Comparison of ENCODE assay signal across 8 mouse cellular contexts in genomic region chr13:93191831-93192645, GRCm38 (mm10). TPM values are rescaled to one million over a fixed set of nuclear protein-coding genes. Genes with fewer than 3 reads are reported as not detected.
A peak's percentile ranks its signal among the peaks of the same experiment; 100 is the strongest.
DNase-seq lines count a peak whose midpoint lies in the region; ATAC-seq lines count a peak whose summit lies in the region.

Gene Tent2, minus strand, starts transcription at chr13:93192385.

- H3K4me1 ChIP-seq in heart, embryonic 10.5 days, result peaks cover 16% of the 10 kb centered on the region; the same call in 1 of the 2 replicates
- H3K4me1 ChIP-seq in kidney, embryonic 15.5 days, result peaks cover 10% of the 10 kb centered on the region

- peak within 1 kb of the TSS; percentile 87 for H3K4me3 ChIP-seq in heart, embryonic 10.5 days
- peak within 1 kb of the TSS; percentile 96 for H3K4me3 ChIP-seq in kidney, embryonic 15.5 days (replicated peaks)

- under 1% methylated on average over 71 of the region's 72 CpGs for WGBS in heart, embryonic 10.5 days
- under 1% methylated on average over 71 of the region's 72 CpGs for WGBS in kidney, embryonic 15.5 days

- H3K9me3 ChIP-seq in heart, embryonic 10.5 days, result no peaks in the 10 kb centered on the region
- no peaks in the 10 kb centered on the region for H3K9me3 ChIP-seq in kidney, embryonic 15.5 days (replicated peaks)

- peak within 1 kb of the TSS; percentile 99 for H3K9ac ChIP-seq in kidney, embryonic 15.5 days

- peaks cover 4% of the 10 kb centered on the region; the same call in 1 of the 2 replicates for H3K36me3 ChIP-seq in heart, embryonic 10.5 days
- peaks cover 3% of the 10 kb centered on the region; the same call in 1 of the 2 replicates for H3K36me3 ChIP-seq in kidney, embryonic 15.5 days

- peak; percentile 100 for ATAC-seq in erythroblast, adult 5-6 weeks (replicated peaks; ENCODE audit: low FRiP score, poor library complexity, severe bottlenecking)
- ATAC-seq in kidney, embryonic 15.5 days (replicated peaks; ENCODE audit: low FRiP score), result peak; percentile 100
- ATAC-seq in monocyte, adult 5-6 weeks (replicated peaks; ENCODE audit: insufficient number of reproducible peaks, low FRiP score, low TSS enrichment, poor library complexity, severe bottlenecking), result peak; percentile 98

- H3K4me2 ChIP-seq in kidney, embryonic 15.5 days, result peak within 1 kb of the TSS; percentile 66

- no peaks in the 10 kb centered on the region for H3K27me3 ChIP-seq in heart, embryonic 10.5 days (ENCODE audit: insufficient read depth, poor library complexity, severe bottlenecking)
- H3K27me3 ChIP-seq in kidney, embryonic 15.5 days, result no peaks in the 10 kb centered on the region

- peak; percentile 89 to 90 for DNase-seq in B cell, adult 2 months
- DNase-seq in brain, adult 2 months (ENCODE audit: low read depth, low spot score), result peak; percentile 99
- DNase-seq in heart, embryonic 10.5 days (ENCODE audit: low spot score), result peak; percentile 98
- peak; percentile 96 for DNase-seq in liver
- peak; percentile 92 to 95 for DNase-seq in spleen, postnatal 4 days (ENCODE audit: low spot score in 2 of 2)

- H3K27ac ChIP-seq in heart, embryonic 10.5 days, result peak within 1 kb of the TSS; percentile 97
- H3K27ac ChIP-seq in kidney, embryonic 15.5 days, result peak within 1 kb of the TSS; percentile 99

RNA-seq across cellular contexts. Expression of gene Tent2, which starts in this region (rescaled TPM):
- 32.1 and 40.3 TPM in 2 replicates for total RNA-seq in erythroblast, adult 5-6 weeks (2015; ENCODE audit: low replicate concordance)
- total RNA-seq in erythroblast, adult 5-6 weeks (2017; ENCODE audit: low replicate concordance), result 13.0 and 38.6 TPM in 2 replicates
- polyA plus RNA-seq in heart, embryonic 10.5 days (2016; fragmentation: Nextera tagmentation; extraction: Ambion mirVana), result 51.2 and 60.2 TPM in 2 replicates
- polyA plus RNA-seq in kidney, embryonic 15.5 days (2015; fragmentation: Nextera tagmentation; extraction: Ambion mirVana), result 60.0 and 68.7 TPM in 2 replicates
- total RNA-seq in monocyte, adult 5-6 weeks (2017), result 64.4 to 66.8 TPM (median 64.7 TPM) in 3 replicates

Comparison
In these comparisons a context has a peak if more than half of its experiments do, and no peak if none do; other contexts are left out.
1. Peak in every context shown above with its lines: DNase-seq, ATAC-seq, H3K4me3 ChIP-seq and H3K27ac ChIP-seq.